Mouse (Mus musculus): ENCODE results near the gene Asb5.
A peak's percentile ranks its signal among the peaks of the same experiment; 100 is the strongest.
"Not testable (repeated sequence)": the region's sequence is repeated elsewhere in the genome, so short reads cannot be mapped to it uniquely, and the experiment has no call there.

Asb5 gene

GRCm38 (mm10) chr8:54529382-54530296 lies at the start of gene Asb5, which contains the start of gene Spcs3:
TSS of gene Asb5 (plus strand) at chr8:54529580.
TSS of gene Spcs3 (minus strand) at chr8:54529998.
- peak; percentile 94 to 97 for DNase-seq (ENCODE audit: low spot score in 2 of 2)

GRCm38 (mm10) chr8:54486555-54487273 lies 42.7 kb upstream of the Asb5 start:
- no peak for DNase-seq (ENCODE audit: low spot score in 2 of 2)

- no peak for DNase-seq (ENCODE audit: low spot score in 2 of 2)
Observed at GRCm38 (mm10) chr8:54488437-54488836, 40.9 kb upstream of the Asb5 start.

GRCm38 (mm10) chr8:54491057-54491690 lies 38.2 kb upstream of the Asb5 start:
- DNase-seq (ENCODE audit: low spot score in 2 of 2): no peak

- no peak for DNase-seq (ENCODE audit: low spot score in 2 of 2)
Observed at GRCm38 (mm10) chr8:54491934-54492333, 37.4 kb upstream of the Asb5 start.

- peak; percentile 20 to 70 for DNase-seq (ENCODE audit: low spot score in 2 of 2)
Observed at GRCm38 (mm10) chr8:54493110-54493509, 36.3 kb upstream of the Asb5 start.

- DNase-seq (ENCODE audit: low spot score in 2 of 2): no peak
Observed at GRCm38 (mm10) chr8:54493915-54494314, 35.5 kb upstream of the Asb5 start.

- DNase-seq (ENCODE audit: low spot score in 2 of 2): no peak
Observed at GRCm38 (mm10) chr8:54503104-54503503, 26.3 kb upstream of the Asb5 start.

- no peak for DNase-seq (ENCODE audit: low spot score in 2 of 2)
Observed at GRCm38 (mm10) chr8:54505060-54505459, 24.3 kb upstream of the Asb5 start.

- DNase-seq (ENCODE audit: low spot score in 2 of 2): peak; percentile 74 to 84
Observed at GRCm38 (mm10) chr8:54507428-54508095, 21.8 kb upstream of the Asb5 start.

GRCm38 (mm10) chr8:54508096-54508456 lies 21.3 kb upstream of the Asb5 start:
- no peak for DNase-seq (ENCODE audit: low spot score in 2 of 2)

GRCm38 (mm10) chr8:54508814-54509213 lies 20.6 kb upstream of the Asb5 start:
- DNase-seq (ENCODE audit: low spot score in 2 of 2): no peak

GRCm38 (mm10) chr8:54509221-54509721 lies 20.1 kb upstream of the Asb5 start:
- DNase-seq (ENCODE audit: low spot score in 2 of 2): no peak

GRCm38 (mm10) chr8:54511791-54512190 lies 17.6 kb upstream of the Asb5 start:
- DNase-seq (ENCODE audit: low spot score in 2 of 2): no peak

- DNase-seq (ENCODE audit: low spot score in 2 of 2): not testable (repeated sequence)
Observed at GRCm38 (mm10) chr8:54512200-54512599, 17.2 kb upstream of the Asb5 start.

- DNase-seq (ENCODE audit: low spot score in 2 of 2): no peak
Observed at GRCm38 (mm10) chr8:54518756-54519460, 10.5 kb upstream of the Asb5 start.

GRCm38 (mm10) chr8:54520516-54520915 lies 8.9 kb upstream of the Asb5 start:
- DNase-seq (ENCODE audit: low spot score in 2 of 2): no peak

- no peak for DNase-seq (ENCODE audit: low spot score in 2 of 2)
Observed at GRCm38 (mm10) chr8:54525606-54526005, 3.8 kb upstream of the Asb5 start.

- DNase-seq (ENCODE audit: low spot score in 2 of 2): no peak
Observed at GRCm38 (mm10) chr8:54526700-54527099, 2.7 kb upstream of the Asb5 start.

- no peak for DNase-seq (ENCODE audit: low spot score in 2 of 2)
Observed at GRCm38 (mm10) chr8:54528571-54528970, 809 bp upstream of the Asb5 start.

- DNase-seq (ENCODE audit: low spot score in 2 of 2): no peak
Observed at GRCm38 (mm10) chr8:54535172-54535571, 5.8 kb downstream of the Asb5 start.

Data from spleen, postnatal 4 days (tissue).